Mouse (Mus musculus): ENCODE measurements around the gene Prdx5. TPM values are rescaled to one million over a fixed set of nuclear protein-coding genes. Genes with fewer than 3 reads are reported as not detected.

Gene Prdx5
- polyA plus RNA-seq, 1 experiment, result 974 TPM

- Histone ChIP-seq H3K27ac (replicated peaks; ENCODE audit: low read depth, low read length) (no peak overlapping the region), H3K4me1 (ENCODE audit: control insufficient read depth, insufficient read depth, insufficient read length, low read length) (no peaks in the 10 kb centered on the region), H3K4me3 (ENCODE audit: insufficient read depth, low read depth, low read length) (no peak overlapping the region)
These were observed 16.0 kb downstream of the Prdx5 start for GRCm38 (mm10) chr19:6893731-6894451.

- H3K27ac ChIP-seq (replicated peaks; ENCODE audit: low read depth, low read length), result no peak overlapping the region
- no peak overlapping the region for H3K4me3 ChIP-seq (ENCODE audit: insufficient read depth, low read depth, low read length)
- H3K4me1 ChIP-seq (ENCODE audit: control insufficient read depth, insufficient read depth, insufficient read length, low read length), result no peaks in the 10 kb centered on the region
These were observed 17.4 kb downstream of the Prdx5 start for GRCm38 (mm10) chr19:6892512-6892911.

- no peaks in the 10 kb centered on the region for H3K4me1 ChIP-seq (ENCODE audit: control insufficient read depth, insufficient read depth, insufficient read length, low read length)
- no peak overlapping the region for H3K27ac ChIP-seq (replicated peaks; ENCODE audit: low read depth, low read length)
- H3K4me3 ChIP-seq (ENCODE audit: insufficient read depth, low read depth, low read length), result no peak overlapping the region
These were observed 31.9 kb downstream of the Prdx5 start for GRCm38 (mm10) chr19:6877965-6878364.

GRCm38 (mm10) chr19:6876799-6877198, 33.1 kb downstream of the Prdx5 start:
- H3K27ac ChIP-seq (replicated peaks; ENCODE audit: low read depth, low read length), result no peak overlapping the region
- H3K4me1 ChIP-seq (ENCODE audit: control insufficient read depth, insufficient read depth, insufficient read length, low read length), result peaks cover 5% of the 10 kb centered on the region; the same call in 1 of the 2 replicates
- H3K4me3 ChIP-seq (ENCODE audit: insufficient read depth, low read depth, low read length), result no peak overlapping the region

- Histone ChIP-seq H3K4me1 (ENCODE audit: control insufficient read depth, insufficient read depth, insufficient read length, low read length) (peaks cover 7% of the 10 kb centered on the region; the same call in 1 of the 2 replicates), H3K27ac (replicated peaks; ENCODE audit: low read depth, low read length) (no peak overlapping the region)
These were observed 34.1 kb downstream of the Prdx5 start for GRCm38 (mm10) chr19:6875834-6876233.

GRCm38 (mm10) chr19:6874257-6874656, 35.6 kb downstream of the Prdx5 start:
- no peak overlapping the region for H3K27ac ChIP-seq (replicated peaks; ENCODE audit: low read depth, low read length)
- H3K4me3 ChIP-seq (ENCODE audit: insufficient read depth, low read depth, low read length), result no peak overlapping the region
- H3K4me1 ChIP-seq (ENCODE audit: control insufficient read depth, insufficient read depth, insufficient read length, low read length), result peaks cover 7% of the 10 kb centered on the region; the same call in 1 of the 2 replicates

More at GRCm38 (mm10) chr19:6875834-6876233, 34.1 kb downstream of the Prdx5 start:
- H3K4me3 ChIP-seq (ENCODE audit: insufficient read depth, low read depth, low read length), result no peak overlapping the region

- Histone ChIP-seq H3K4me3 (ENCODE audit: insufficient read depth, low read depth, low read length) (no peak overlapping the region), H3K27ac (replicated peaks; ENCODE audit: low read depth, low read length) (no peak overlapping the region), H3K4me1 (ENCODE audit: control insufficient read depth, insufficient read depth, insufficient read length, low read length) (peaks cover 7% of the 10 kb centered on the region; the same call in 1 of the 2 replicates)
These were observed 37.2 kb downstream of the Prdx5 start for GRCm38 (mm10) chr19:6872701-6873100.

GRCm38 (mm10) chr19:6871574-6872271, 38.2 kb downstream of the Prdx5 start:
- H3K27ac ChIP-seq (replicated peaks; ENCODE audit: low read depth, low read length), result 0 out of 2 replicates have a peak overlapping the region, but pooled peaks have one; percentile 19
- peaks cover 7% of the 10 kb centered on the region; the same call in 1 of the 2 replicates for H3K4me1 ChIP-seq (ENCODE audit: control insufficient read depth, insufficient read depth, insufficient read length, low read length)

GRCm38 (mm10) chr19:6869355-6869754, 40.6 kb downstream of the Prdx5 start:
- Histone ChIP-seq H3K4me3 (ENCODE audit: insufficient read depth, low read depth, low read length) (peak overlapping the region; percentile 54), H3K27ac (replicated peaks; ENCODE audit: low read depth, low read length) (peak overlapping the region; percentile 94), H3K4me1 (ENCODE audit: control insufficient read depth, insufficient read depth, insufficient read length, low read length) (peaks cover 7% of the 10 kb centered on the region; the same call in 1 of the 2 replicates)

More at GRCm38 (mm10) chr19:6871574-6872271, 38.2 kb downstream of the Prdx5 start:
- no peak overlapping the region for H3K4me3 ChIP-seq (ENCODE audit: insufficient read depth, low read depth, low read length)

GRCm38 (mm10) chr19:6861451-6861850, 48.5 kb downstream of the Prdx5 start:
- H3K4me1 ChIP-seq (ENCODE audit: control insufficient read depth, insufficient read depth, insufficient read length, low read length), result no peaks in the 10 kb centered on the region
- H3K27ac ChIP-seq (replicated peaks; ENCODE audit: low read depth, low read length), result no peak overlapping the region
- H3K4me3 ChIP-seq (ENCODE audit: insufficient read depth, low read depth, low read length), result no peak overlapping the region

- H3K4me3 ChIP-seq (ENCODE audit: insufficient read depth, low read depth, low read length), result no peak overlapping the region
- H3K27ac ChIP-seq (replicated peaks; ENCODE audit: low read depth, low read length), result no peak overlapping the region
- H3K4me1 ChIP-seq (ENCODE audit: control insufficient read depth, insufficient read depth, insufficient read length, low read length), result peaks cover 3% of the 10 kb centered on the region; the same call in 1 of the 2 replicates
These were observed 49.2 kb downstream of the Prdx5 start for GRCm38 (mm10) chr19:6860706-6861105.

- peaks cover 3% of the 10 kb centered on the region; the same call in 1 of the 2 replicates for H3K4me1 ChIP-seq (ENCODE audit: control insufficient read depth, insufficient read depth, insufficient read length, low read length)
- no peak overlapping the region for H3K27ac ChIP-seq (replicated peaks; ENCODE audit: low read depth, low read length)
- no peak overlapping the region for H3K4me3 ChIP-seq (ENCODE audit: insufficient read depth, low read depth, low read length)
These were observed 49.9 kb downstream of the Prdx5 start for GRCm38 (mm10) chr19:6859971-6860370.

- Histone ChIP-seq H3K4me3 (ENCODE audit: insufficient read depth, low read depth, low read length) (no peak overlapping the region), H3K27ac (replicated peaks; ENCODE audit: low read depth, low read length) (no peak overlapping the region), H3K4me1 (ENCODE audit: control insufficient read depth, insufficient read depth, insufficient read length, low read length) (peaks cover 3% of the 10 kb centered on the region; the same call in 1 of the 2 replicates)
These were observed 50.8 kb downstream of the Prdx5 start for GRCm38 (mm10) chr19:6859032-6859651.

- Histone ChIP-seq H3K4me1 (ENCODE audit: control insufficient read depth, insufficient read depth, insufficient read length, low read length) (peaks cover 3% of the 10 kb centered on the region; the same call in 1 of the 2 replicates), H3K4me3 (ENCODE audit: insufficient read depth, low read depth, low read length) (0 out of 2 replicates have a peak within 1 kb of the TSS, but pooled peaks have one; percentile 10), H3K27ac (replicated peaks; ENCODE audit: low read depth, low read length) (0 out of 2 replicates have a peak within 1 kb of the TSS, but pooled peaks have one; percentile 38)
These were observed 51.9 kb downstream of the Prdx5 start, which contains the start of gene Ccdc88b for GRCm38 (mm10) chr19:6858031-6858430. TSS of gene Ccdc88b (minus strand) at chr19:6858211.
